Mouse (Mus musculus) kidney, postnatal 14 days (tissue): ENCODE results near the gene Zfhx3.
A peak's percentile ranks its signal among the peaks of the same experiment; 100 is the strongest.

Source experiments
- DNase-seq: peaks from one replicate; pipeline ENCODE4 v3.0.0; 2022; ENCODE audit warnings: mixed read lengths

The Zfhx3 gene

GRCm38 (mm10) chr8:108019651-108020050 is 77.2 kb downstream of the Zfhx3 start:
- DNase-seq: no peak

GRCm38 (mm10) chr8:108022404-108022803 is 80.0 kb downstream of the Zfhx3 start:
- DNase-seq: no peak

- DNase-seq: peak; percentile 5
Observed at GRCm38 (mm10) chr8:108024331-108024730, 81.9 kb downstream of the Zfhx3 start.

GRCm38 (mm10) chr8:108025249-108025648 is 82.8 kb downstream of the Zfhx3 start:
- DNase-seq: no peak

GRCm38 (mm10) chr8:108026557-108027440 is 84.4 kb downstream of the Zfhx3 start:
- no peak for DNase-seq

GRCm38 (mm10) chr8:108027561-108028025 is 85.1 kb downstream of the Zfhx3 start:
- no peak for DNase-seq

GRCm38 (mm10) chr8:108028440-108028839 is 86.0 kb downstream of the Zfhx3 start:
- DNase-seq: no peak

- no peak for DNase-seq
Observed at GRCm38 (mm10) chr8:108031159-108031558, 88.7 kb downstream of the Zfhx3 start.

- DNase-seq: no peak
Observed at GRCm38 (mm10) chr8:108034070-108034469, 91.6 kb downstream of the Zfhx3 start.

GRCm38 (mm10) chr8:108034726-108035125 is 92.3 kb downstream of the Zfhx3 start:
- no peak for DNase-seq

- DNase-seq: no peak
Observed at GRCm38 (mm10) chr8:108043618-108044017, 101.2 kb downstream of the Zfhx3 start.

- no peak for DNase-seq
Observed at GRCm38 (mm10) chr8:108044185-108044584, 101.7 kb downstream of the Zfhx3 start.

- no peak for DNase-seq
Observed at GRCm38 (mm10) chr8:108056241-108056640, 113.8 kb downstream of the Zfhx3 start.

- DNase-seq: no peak
Observed at GRCm38 (mm10) chr8:108061972-108062371, 119.5 kb downstream of the Zfhx3 start.

GRCm38 (mm10) chr8:108067111-108067510 is 124.7 kb downstream of the Zfhx3 start:
- no peak for DNase-seq

- no peak for DNase-seq
Observed at GRCm38 (mm10) chr8:108068195-108068594, 125.8 kb downstream of the Zfhx3 start.

GRCm38 (mm10) chr8:108070438-108070837 is 128.0 kb downstream of the Zfhx3 start:
- no peak for DNase-seq

- DNase-seq: no peak
Observed at GRCm38 (mm10) chr8:108072126-108072746, 129.8 kb downstream of the Zfhx3 start.

- no peak for DNase-seq
Observed at GRCm38 (mm10) chr8:108072853-108073252, 130.4 kb downstream of the Zfhx3 start.

GRCm38 (mm10) chr8:108075176-108075575 is 132.7 kb downstream of the Zfhx3 start:
- no peak for DNase-seq

- DNase-seq: no peak
Observed at GRCm38 (mm10) chr8:108078726-108079125, 136.3 kb downstream of the Zfhx3 start.

- DNase-seq: no peak
Observed at GRCm38 (mm10) chr8:108086913-108087312, 144.5 kb downstream of the Zfhx3 start.

- no peak for DNase-seq
Observed at GRCm38 (mm10) chr8:108089632-108090031, 147.2 kb downstream of the Zfhx3 start.

GRCm38 (mm10) chr8:108098598-108098997 is 156.2 kb downstream of the Zfhx3 start:
- DNase-seq: no peak
